Mouse (Mus musculus) hindlimb bud, embryonic 11.5 days (tissue): ENCODE results near the gene Vsx1.

Experiments used
- DNase-seq: peaks from one replicate; pipeline ENCODE4 v3.0.0-alpha.2; 2012; ENCODE audit warnings: low read depth, low spot score; ENCODE audit errors: extremely low spot score

The Vsx1 gene

GRCm38 (mm10) chr2:150667820-150668766, 21.1 kb downstream of the Vsx1 start, which contains the start of gene Acss1:
Gene Acss1 (minus strand): TSS chr2:150668500.
- DNase-seq = no peak

DNA sequence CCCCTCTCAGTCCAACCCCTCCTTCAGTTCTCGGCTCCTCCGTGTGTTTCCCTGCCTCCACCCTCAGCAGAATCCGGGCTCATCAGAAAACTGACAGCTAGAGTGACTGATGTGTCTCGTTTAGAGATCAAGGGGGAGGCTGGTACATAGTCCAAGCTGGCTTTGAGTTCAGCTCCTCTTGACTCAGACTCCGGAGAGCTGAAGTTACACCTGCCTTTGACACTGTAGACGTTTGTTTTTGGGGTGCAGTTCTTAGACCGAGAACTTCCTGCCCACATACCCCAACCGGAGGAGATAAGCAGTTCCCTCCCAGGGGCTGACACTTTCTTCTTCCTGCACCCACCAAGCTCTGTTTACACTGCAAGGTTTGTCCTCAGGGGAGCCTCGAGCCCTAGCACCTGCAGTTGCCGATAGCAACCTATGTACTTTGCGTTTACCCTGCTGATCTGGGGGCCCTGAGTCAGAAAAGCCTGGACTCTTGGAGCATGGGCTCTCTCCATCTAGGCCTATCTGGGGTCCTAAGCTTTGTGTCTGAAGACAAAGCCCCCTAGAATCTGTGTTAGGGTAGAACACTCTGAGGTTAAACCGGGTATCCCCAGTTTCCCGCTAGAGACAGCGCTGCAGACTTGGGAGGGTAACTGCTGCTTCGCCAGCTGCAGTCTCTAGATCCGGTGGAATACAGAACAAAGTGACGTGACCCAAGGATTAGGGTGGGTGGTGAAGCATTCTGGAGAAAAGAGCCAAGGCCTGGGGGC, 21.9 kb downstream of the Vsx1 start:
- no peak for DNase-seq

DNA sequence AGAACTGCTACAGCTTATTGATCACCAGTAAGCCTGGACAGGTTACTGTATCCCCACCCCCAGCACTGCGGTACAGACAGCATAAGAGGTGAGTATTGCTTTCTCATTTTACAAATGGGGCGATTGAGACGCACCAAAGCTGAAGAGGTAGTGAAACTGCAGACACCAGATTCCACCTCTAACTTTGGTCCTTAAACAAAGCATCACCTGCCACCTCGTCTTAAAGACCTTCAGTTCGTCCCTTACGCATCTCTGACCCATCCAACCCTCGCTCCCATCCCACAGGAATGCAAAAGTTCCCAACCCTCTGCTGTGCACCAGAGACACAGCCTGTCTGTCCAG, 22.5 kb downstream of the Vsx1 start:
- no peak for DNase-seq

DNA sequence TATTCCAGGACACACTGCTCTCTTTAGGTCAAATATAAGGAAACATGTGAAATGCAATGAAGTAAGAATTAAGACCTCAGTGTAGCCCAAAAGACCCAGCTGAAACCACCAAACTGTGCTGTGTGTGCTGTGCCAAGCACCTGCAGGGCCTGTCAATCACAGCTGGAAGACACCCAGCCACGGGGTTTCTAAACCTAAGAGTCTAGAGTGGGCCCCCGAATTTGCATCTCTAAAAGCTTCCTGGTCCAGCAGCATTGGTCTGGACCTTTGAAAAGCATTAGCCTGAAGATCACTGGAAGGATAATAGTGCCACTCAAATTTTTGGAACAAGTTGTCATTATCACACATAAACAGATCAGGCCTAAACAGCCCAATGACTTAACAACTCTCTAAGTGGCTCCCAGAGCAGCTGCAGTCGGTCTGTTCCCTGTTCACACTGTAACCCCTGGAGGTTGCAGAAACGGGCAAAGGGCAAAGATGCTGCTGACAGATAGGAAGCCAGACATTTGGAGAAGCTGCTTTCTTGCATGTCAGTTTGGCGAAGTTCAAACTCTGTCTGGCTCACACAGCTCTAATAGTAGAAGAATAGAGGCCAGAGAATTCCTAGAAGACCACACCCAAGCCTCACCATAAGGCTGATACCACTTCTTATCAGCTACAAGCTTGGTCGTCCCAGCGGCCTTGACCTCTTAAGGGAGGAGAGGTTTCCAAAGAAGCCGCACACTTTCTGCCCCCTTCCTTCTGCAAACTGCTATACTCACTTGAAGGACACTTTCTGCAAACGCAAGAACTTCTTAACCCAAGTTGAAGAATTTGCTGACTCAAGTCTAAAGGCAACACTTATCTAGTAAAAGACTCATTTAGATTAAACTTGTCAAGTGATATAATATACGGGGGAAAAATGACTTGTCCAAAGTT, 23.4 kb downstream of the Vsx1 start:
- DNase-seq = no peak

DNA sequence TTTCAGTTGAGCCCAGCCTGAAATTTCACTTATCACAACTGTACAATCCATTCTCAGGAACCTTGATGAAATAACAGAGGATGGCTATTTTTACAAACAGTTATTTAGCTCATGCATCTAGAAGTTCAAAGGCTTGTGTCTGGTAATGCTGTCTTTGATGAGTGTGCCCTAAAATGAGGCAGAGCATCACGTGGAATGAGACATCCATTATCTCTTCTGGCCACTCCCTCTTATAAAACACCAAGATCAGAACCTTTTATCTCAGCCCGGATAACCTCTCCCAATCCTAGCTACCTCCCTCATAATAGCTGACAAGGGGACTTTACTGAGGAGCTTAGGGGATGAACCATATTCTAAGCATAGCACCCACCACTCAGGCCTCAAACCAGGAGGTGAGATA, 24.2 kb downstream of the Vsx1 start:
- DNase-seq = no peak

- DNase-seq = no peak
These were observed 24.8 kb downstream of the Vsx1 start for GRCm38 (mm10) chr2:150664152-150664920.

- DNase-seq = no peak
These were observed 25.9 kb downstream of the Vsx1 start for GRCm38 (mm10) chr2:150663255-150663654.

DNA sequence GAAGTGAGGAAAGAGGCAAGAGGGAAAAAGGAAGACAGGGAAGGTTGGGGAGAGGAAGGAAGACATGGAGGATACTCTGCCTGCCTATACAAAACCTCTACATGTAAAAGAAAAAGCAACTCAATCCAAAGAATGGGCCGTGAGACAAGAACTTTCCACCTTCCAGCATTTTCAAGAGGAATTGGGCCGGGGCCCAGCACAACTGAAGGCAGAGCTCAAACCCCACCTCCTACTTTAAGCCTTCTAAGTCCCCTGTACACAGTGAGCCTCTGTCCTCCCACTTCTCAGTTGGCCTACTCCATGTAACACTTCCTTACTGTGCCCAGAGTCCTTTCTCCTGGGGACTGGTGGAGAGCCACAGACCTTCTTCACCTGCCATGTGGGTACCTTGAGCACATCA, 27.2 kb downstream of the Vsx1 start:
- DNase-seq = no peak

GRCm38 (mm10) chr2:150660668-150661451, 28.3 kb downstream of the Vsx1 start:
- DNase-seq = no peak

DNA sequence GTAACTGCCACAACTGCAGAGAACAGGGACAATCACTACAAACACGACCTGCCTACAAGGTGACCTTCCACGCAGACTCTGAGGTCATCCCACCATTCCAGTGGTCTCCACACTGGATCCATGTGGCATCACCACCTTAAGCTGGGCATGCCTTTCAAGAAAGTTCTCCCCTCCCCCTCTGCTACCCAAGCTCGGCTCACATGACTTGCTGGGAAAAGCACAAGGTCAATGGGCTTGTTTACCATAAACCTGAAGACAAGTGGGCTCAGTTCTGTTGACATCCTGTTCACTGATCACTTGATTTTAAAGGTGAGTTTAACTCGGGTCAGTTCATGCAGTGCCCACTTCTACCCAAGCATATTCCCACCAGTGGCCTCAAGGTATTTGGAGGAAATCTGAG, 29.1 kb downstream of the Vsx1 start:
- no peak for DNase-seq

DNA sequence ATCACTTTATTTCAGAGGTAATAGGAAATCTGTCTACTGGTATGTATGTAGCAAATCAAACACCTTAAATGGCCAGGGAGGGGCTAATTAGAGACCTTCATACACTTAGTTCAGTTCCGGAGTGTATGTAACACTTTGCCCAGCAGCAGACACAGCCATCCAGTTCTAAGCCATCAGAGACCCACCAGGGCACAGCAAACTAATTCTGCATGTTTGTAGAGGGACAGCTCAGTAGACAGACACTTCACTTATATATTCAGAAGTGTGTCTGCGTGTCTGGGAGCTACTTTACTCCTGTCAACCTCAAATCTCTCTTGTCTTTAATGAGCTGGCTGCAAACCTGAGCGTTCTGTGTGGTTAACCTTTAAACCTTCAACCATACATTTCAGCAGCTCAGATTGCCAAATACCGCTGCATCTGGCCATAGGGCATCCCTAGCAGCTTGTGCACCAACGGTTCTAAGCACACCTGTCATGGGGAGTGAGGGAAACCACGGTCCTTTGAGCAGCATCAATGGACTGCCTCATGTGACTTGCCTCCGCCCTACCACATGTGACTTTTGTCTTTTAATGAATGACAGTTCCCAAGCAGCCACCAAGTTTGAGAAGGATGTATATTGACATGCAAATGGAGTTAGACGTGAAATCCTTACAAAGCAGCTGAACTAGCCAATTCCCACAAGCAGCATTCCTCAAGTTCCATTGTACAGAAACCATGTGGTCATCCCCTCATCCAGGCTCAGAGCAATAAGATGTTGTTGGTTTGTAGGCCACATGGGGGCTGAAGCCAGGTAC, 32.0 kb downstream of the Vsx1 start:
- no peak for DNase-seq

GRCm38 (mm10) chr2:150656112-150656511, 33.0 kb downstream of the Vsx1 start:
- DNase-seq = no peak

GRCm38 (mm10) chr2:150655290-150655689, 33.9 kb downstream of the Vsx1 start:
- no peak for DNase-seq

GRCm38 (mm10) chr2:150654814-150655213, 34.3 kb downstream of the Vsx1 start:
- no peak for DNase-seq

DNA sequence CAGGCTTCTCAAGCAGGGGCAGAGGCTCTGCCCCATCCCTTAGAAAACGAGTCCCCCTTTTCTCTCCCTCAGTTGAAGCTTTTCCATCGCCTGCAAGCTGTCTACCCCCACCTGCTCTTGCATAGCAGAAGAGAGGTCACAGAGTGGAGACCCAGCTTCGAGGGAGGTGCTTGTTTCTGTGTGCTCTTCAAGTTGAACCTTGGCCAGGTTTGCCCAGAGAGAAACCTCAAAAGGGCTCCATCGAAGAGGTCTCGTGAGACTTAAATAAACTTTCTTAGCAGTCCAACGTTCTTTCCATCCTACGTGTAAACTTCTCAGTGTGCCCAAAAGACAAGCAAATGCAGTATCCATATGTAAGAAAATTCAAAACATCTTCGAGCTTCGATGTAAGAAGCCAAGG, 37.8 kb downstream of the Vsx1 start:
- DNase-seq = no peak

DNA sequence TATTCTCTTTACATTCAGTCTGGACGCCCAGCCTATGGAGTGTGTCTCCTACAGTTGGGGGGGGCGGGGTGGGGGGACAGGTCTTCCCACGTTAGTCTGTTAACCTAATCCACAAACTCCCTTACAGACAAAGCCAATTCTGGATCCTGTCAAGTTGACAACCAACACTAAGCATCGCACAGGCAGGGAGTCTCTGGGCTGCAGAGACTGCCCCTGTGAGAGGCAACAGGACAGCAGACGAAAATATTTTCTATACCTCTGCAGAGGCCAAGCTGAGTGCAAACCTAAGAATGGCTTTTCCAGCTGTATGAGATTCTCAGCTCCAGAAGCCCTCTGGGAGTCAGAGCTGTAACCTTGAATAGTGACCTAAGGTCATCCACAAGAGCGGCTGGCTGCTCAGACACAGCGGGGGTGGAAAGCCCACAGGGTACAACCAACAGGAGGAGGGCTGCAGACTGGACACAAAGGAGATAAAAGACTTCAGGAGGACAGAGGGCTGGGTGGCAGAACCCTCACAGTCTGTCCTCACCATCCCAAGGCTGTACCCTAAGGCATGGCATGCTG, 38.6 kb downstream of the Vsx1 start:
- DNase-seq = no peak

GRCm38 (mm10) chr2:150648300-150648895, 40.8 kb downstream of the Vsx1 start:
- no peak for DNase-seq

- DNase-seq = no peak
These were observed 41.4 kb downstream of the Vsx1 start for GRCm38 (mm10) chr2:150647681-150648299.
